Mouse (Mus musculus) adrenal gland, postnatal 36 days (tissue): ENCODE data around the gene Ctsw. TPM values are rescaled to one million over a fixed set of nuclear protein-coding genes. Genes with fewer than 3 reads are reported as not detected.

Source experiments
- DNase-seq, 2 experiments: peaks; one replicate each; pipeline ENCODE4 v3.0.0; 2021; ENCODE audit warnings: mixed read lengths in 1 of 2
- total RNA-seq, 2 experiments: library from RNA; stranded (reverse); gene quantifications; 2 replicates each; pipeline ENCODE4 v1.2.3; 2021

The Ctsw gene
- total RNA-seq, 2 experiments from 2014 or later, result 0.26 TPM; not detected in 1

- DNase-seq, result peak; percentile 97 to 98
These were observed 20.7 kb upstream of the Ctsw start for GRCm38 (mm10) chr19:5488878-5489571.

- DNase-seq, result peak; percentile 96 to 98
These were observed 19.7 kb upstream of the Ctsw start, which contains the start of gene Mus81 for GRCm38 (mm10) chr19:5487768-5488550. Mus81 (minus strand) TSS chr19:5488402.

GRCm38 (mm10) chr19:5486771-5487170, 18.5 kb upstream of the Ctsw start:
- no peak for DNase-seq

- DNase-seq, result no peak
These were observed 18.0 kb upstream of the Ctsw start for GRCm38 (mm10) chr19:5486286-5486685.

- DNase-seq, result no peak
These were observed 17.5 kb upstream of the Ctsw start for GRCm38 (mm10) chr19:5485821-5486220.

GRCm38 (mm10) chr19:5485371-5485770, 17.1 kb upstream of the Ctsw start:
- no peak for DNase-seq

- no peak for DNase-seq
These were observed 16.2 kb upstream of the Ctsw start for GRCm38 (mm10) chr19:5484496-5484895.

GRCm38 (mm10) chr19:5483386-5484359, 15.4 kb upstream of the Ctsw start:
- no peak for DNase-seq

GRCm38 (mm10) chr19:5481398-5481797, 13.1 kb upstream of the Ctsw start:
- DNase-seq, result no peak

- DNase-seq, result no peak
These were observed 11.7 kb upstream of the Ctsw start for GRCm38 (mm10) chr19:5480016-5480415.

GRCm38 (mm10) chr19:5477668-5478300, 9.5 kb upstream of the Ctsw start:
- peak; percentile 67 to 69 for DNase-seq

- DNase-seq, result peak; percentile 43 to 61
These were observed 8.8 kb upstream of the Ctsw start for GRCm38 (mm10) chr19:5477004-5477667.

GRCm38 (mm10) chr19:5475069-5475714, 6.9 kb upstream of the Ctsw start:
- DNase-seq, result no peak

- peak; percentile 58 to 82 for DNase-seq
These were observed 6.2 kb upstream of the Ctsw start for GRCm38 (mm10) chr19:5474281-5475068.

GRCm38 (mm10) chr19:5473720-5474119, 5.4 kb upstream of the Ctsw start, which contains the start of gene Efemp2:
Efemp2 (plus strand) TSS chr19:5473954.
- peak; percentile 93 to 96 for DNase-seq

- DNase-seq, result no peak
These were observed 4.5 kb upstream of the Ctsw start for GRCm38 (mm10) chr19:5472857-5473256.

GRCm38 (mm10) chr19:5471846-5472245, 3.5 kb upstream of the Ctsw start:
- DNase-seq, result no peak

GRCm38 (mm10) chr19:5466916-5467500, 1.3 kb downstream of the Ctsw start:
- DNase-seq, result no peak

- DNase-seq, result no peak
These were observed 3.3 kb downstream of the Ctsw start for GRCm38 (mm10) chr19:5465037-5465436.
